Mouse (Mus musculus) thymus, adult 2 months (tissue): Measurements from ENCODE around the gene Cog5.

Source experiments
- CTCF ChIP-seq: fragments of 200-500 bp; IDR thresholded peaks from 2 replicates; pipeline ENCODE4 v1.5.1; 2012; ENCODE audit warnings: mild to moderate bottlenecking, control low read depth, low read length, moderate library complexity, borderline replicate concordance; ENCODE audit not compliant: control insufficient read depth, poor library complexity, insufficient read depth; ENCODE audit errors: extremely low read depth
- POLR2A ChIP-seq: fragments of 200-500 bp; IDR thresholded peaks from 2 replicates; pipeline ENCODE4 v1.6.1; 2012; ENCODE audit warnings: mild to moderate bottlenecking, low read length, control low read depth, moderate library complexity; ENCODE audit not compliant: control insufficient read depth, poor library complexity, insufficient read depth; ENCODE audit errors: extremely low read depth

- TF ChIP-seq POLR2A = no peak
- TF ChIP-seq CTCF = no peak
Observed at GRCm38 (mm10) chr12:31892079-31892478, 237.4 kb downstream of the Cog5 start.
